Mouse (Mus musculus) neural tube, embryonic 12.5 days (tissue): Measurements from ENCODE around the gene Cpne5. TPM values are rescaled to one million over a fixed set of nuclear protein-coding genes. Genes with fewer than 3 reads are reported as not detected.

Experiments
- ATAC-seq: fragments of 200-750 bp; cut with Nextera tagmentation; 2 replicates; pipeline ENCODE4 v1.8.0; 2017; ENCODE audit warnings: low read depth, mild to moderate bottlenecking, moderate TSS enrichment, moderate library complexity; ENCODE audit not compliant: low FRiP score
- H3K27ac ChIP-seq: fragments of 300-500 bp; sonication (generic); 2 replicates; pipeline ENCODE4 v1.5.1; 2016
- H3K27me3 ChIP-seq: fragments of 300-500 bp; sonication (generic); replicated peaks from 2 replicates; pipeline ENCODE4 v1.6.1; 2016; ENCODE audit warnings: mild to moderate bottlenecking
- H3K36me3 ChIP-seq: fragments of 300-500 bp; sonication (generic); 2 replicates; pipeline ENCODE4 v1.6.1; 2016; ENCODE audit warnings: mild to moderate bottlenecking
- H3K4me1 ChIP-seq: fragments of 300-500 bp; sonication (generic); 2 replicates; pipeline ENCODE4 v1.6.1; 2016
- H3K4me2 ChIP-seq: fragments of 300-500 bp; sonication (generic); replicated peaks from 2 replicates; pipeline ENCODE4 v1.6.1; 2016; ENCODE audit warnings: mild to moderate bottlenecking
- H3K4me3 ChIP-seq: fragments of 300-500 bp; sonication (generic); 2 replicates; pipeline ENCODE4 v1.5.1; 2016
- H3K9ac ChIP-seq: fragments of 300-500 bp; sonication (generic); 2 replicates; pipeline ENCODE4 v1.6.1; 2016; ENCODE audit warnings: mild to moderate bottlenecking
- H3K9me3 ChIP-seq: fragments of 300-500 bp; sonication (generic); 2 replicates; pipeline ENCODE4 v1.6.1; 2016; ENCODE audit warnings: mild to moderate bottlenecking
- WGBS: fragments of 180-500 bp; shearing (Covaris S2); methylation state at CpG from one replicate; pipeline ENCODE4 v1.1.7; 2016; 5-methylcytosine and 5-hydroxymethylcytosine counted together
- polyA plus RNA-seq: library from polyadenylated mRNA; unstranded; fragments of >200 nt; fragmentation: Nextera tagmentation; extraction: Ambion mirVana; gene quantifications from 2 replicates; pipeline ENCODE4 v1.2.1, GENCODE M21; 2016

The Cpne5 gene
- polyA plus RNA-seq, 1 experiment from 2014 or later: 7.0 TPM

DNA sequence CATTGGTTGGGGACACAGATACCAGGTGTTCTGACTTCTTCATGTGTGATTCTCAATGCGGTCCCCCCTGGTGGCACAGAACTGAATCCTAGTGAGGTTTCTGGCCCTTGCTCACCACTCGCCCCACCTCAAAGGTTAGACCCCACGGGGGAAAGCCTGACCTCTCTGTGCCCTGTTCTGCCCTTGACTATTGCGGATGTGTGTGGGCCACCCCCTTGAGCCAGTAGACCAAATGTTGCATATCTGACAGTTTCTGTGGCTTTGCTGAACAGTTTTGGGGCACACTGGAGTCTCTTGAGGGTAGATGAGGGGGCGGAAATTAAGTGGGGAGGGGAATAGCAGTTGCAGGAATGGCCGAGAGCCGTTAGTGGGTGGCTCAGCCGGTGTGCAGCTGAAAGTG, 94.7 kb downstream of the Cpne5 start:
- Histone ChIP-seq H3K4me2 (no peak overlapping the region), H3K27ac (no peak overlapping the region), H3K4me1 (no peaks in the 10 kb centered on the region), H3K9me3 (no peaks in the 10 kb centered on the region), H3K9ac (no peak overlapping the region), H3K4me3 (no peak overlapping the region), H3K27me3 (no peaks in the 10 kb centered on the region), H3K36me3 (no peaks in the 10 kb centered on the region)
- 85% methylated on average over 8 of the region's 8 CpGs for WGBS
- no peak for ATAC-seq

DNA sequence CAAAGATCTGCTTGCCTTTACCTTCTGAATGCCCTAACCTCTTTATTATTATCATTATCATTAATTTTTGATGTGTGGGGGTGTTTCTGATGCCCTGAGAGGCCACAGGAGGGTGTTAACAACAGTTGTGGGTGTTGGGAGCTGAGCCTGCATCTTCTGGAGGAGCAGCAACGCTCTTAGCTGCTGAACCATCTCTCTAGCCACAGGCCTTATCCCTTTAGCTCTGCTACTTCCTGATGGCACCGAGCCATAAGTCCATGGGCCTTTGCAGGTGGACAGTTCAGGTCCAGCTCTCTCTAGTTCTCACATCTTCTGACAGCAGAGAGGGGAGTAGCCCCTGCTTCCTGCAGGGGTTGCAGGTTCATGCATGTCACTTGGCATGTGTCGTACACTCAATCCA, 96.4 kb downstream of the Cpne5 start:
- no peaks in the 10 kb centered on the region for H3K9me3 ChIP-seq
- no peak overlapping the region for H3K4me3 ChIP-seq
- WGBS: 89% methylated on average over 3 of the region's 3 CpGs
- H3K36me3 ChIP-seq: no peaks in the 10 kb centered on the region
- H3K27ac ChIP-seq: no peak overlapping the region
- no peak overlapping the region for H3K4me2 ChIP-seq
- H3K9ac ChIP-seq: no peak overlapping the region
- no peaks in the 10 kb centered on the region for H3K4me1 ChIP-seq
- ATAC-seq: no peak
- H3K27me3 ChIP-seq: no peaks in the 10 kb centered on the region

GRCm38 (mm10) chr17:29137906-29138305, 100.1 kb downstream of the Cpne5 start:
- no peak for ATAC-seq
- H3K4me1 ChIP-seq: no peaks in the 10 kb centered on the region
- no peaks in the 10 kb centered on the region for H3K9me3 ChIP-seq
- no peak overlapping the region for H3K27ac ChIP-seq
- WGBS: 86% methylated on average over 7 of the region's 7 CpGs
- H3K9ac ChIP-seq: no peak overlapping the region
- H3K27me3 ChIP-seq: no peaks in the 10 kb centered on the region
- H3K4me2 ChIP-seq: no peak overlapping the region
- no peaks in the 10 kb centered on the region for H3K36me3 ChIP-seq
- H3K4me3 ChIP-seq: no peak overlapping the region

DNA sequence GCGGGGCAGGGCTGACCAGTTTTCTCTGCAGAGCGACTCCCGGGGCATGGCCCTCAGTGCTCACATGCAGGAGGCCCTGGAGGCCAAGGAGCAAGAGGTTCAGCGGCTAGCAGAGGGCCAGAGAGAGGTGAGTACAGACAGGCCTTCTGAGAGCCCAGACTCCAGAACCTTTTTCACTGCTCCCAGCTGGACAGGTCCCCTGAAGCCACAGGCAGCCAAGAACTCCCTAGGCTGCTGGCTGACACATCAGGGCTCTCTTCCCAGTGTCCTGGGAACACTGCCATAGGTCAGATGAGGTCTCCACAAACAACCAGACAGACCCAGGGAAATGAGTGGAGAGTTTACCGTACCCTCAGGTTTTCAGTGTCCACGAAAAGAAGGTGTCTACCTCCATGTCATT, 101.7 kb downstream of the Cpne5 start:
- no peak overlapping the region for H3K4me2 ChIP-seq
- H3K4me3 ChIP-seq: no peak overlapping the region
- ATAC-seq: no peak
- no peaks in the 10 kb centered on the region for H3K36me3 ChIP-seq
- WGBS: 76% methylated on average over 6 of the region's 6 CpGs
- no peak overlapping the region for H3K9ac ChIP-seq
- no peak overlapping the region for H3K27ac ChIP-seq
- H3K9me3 ChIP-seq: no peaks in the 10 kb centered on the region
- H3K4me1 ChIP-seq: no peaks in the 10 kb centered on the region
- no peaks in the 10 kb centered on the region for H3K27me3 ChIP-seq

GRCm38 (mm10) chr17:29135066-29135465, 102.9 kb downstream of the Cpne5 start:
- no peak for ATAC-seq
- no peaks in the 10 kb centered on the region for H3K9me3 ChIP-seq
- H3K36me3 ChIP-seq: no peaks in the 10 kb centered on the region
- no peaks in the 10 kb centered on the region for H3K27me3 ChIP-seq
- no peak overlapping the region for H3K9ac ChIP-seq
- WGBS: 77% methylated on average over 5 of the region's 5 CpGs
- H3K27ac ChIP-seq: no peak overlapping the region
- H3K4me2 ChIP-seq: no peak overlapping the region
- H3K4me1 ChIP-seq: no peaks in the 10 kb centered on the region
- no peak overlapping the region for H3K4me3 ChIP-seq

DNA sequence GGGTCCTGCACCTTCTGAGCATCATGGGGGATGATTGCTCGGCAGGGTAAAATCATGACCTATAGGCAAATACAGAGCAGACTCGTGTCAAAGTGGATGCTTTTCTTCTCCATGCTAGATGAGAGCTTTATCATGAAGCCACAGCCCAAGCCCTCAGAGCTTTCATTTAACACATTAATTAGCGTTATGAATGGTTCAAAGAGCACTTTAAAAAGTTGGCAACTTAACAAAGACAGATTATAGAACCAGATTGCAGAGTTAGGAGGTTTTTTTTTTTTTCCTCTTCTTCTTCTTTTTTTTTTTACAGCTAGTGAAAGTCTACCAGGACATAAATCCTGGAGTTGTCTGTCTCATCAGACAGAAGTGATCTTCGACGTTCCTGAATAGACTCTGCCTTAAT, 108.6 kb downstream of the Cpne5 start:
- no peaks in the 10 kb centered on the region for H3K36me3 ChIP-seq
- no peaks in the 10 kb centered on the region for H3K9me3 ChIP-seq
- WGBS: 43% methylated on average over 5 of the region's 5 CpGs
- no peak overlapping the region for H3K9ac ChIP-seq
- no peaks in the 10 kb centered on the region for H3K27me3 ChIP-seq
- no peak overlapping the region for H3K27ac ChIP-seq
- ATAC-seq: no peak
- H3K4me2 ChIP-seq: no peak overlapping the region
- H3K4me3 ChIP-seq: no peak overlapping the region
- H3K4me1 ChIP-seq: no peaks in the 10 kb centered on the region

GRCm38 (mm10) chr17:29126561-29126960, 111.4 kb downstream of the Cpne5 start:
- WGBS: 96% methylated on average over 3 of the region's 3 CpGs
- Histone ChIP-seq H3K9me3 (no peaks in the 10 kb centered on the region), H3K9ac (no peak overlapping the region), H3K27ac (no peak overlapping the region), H3K36me3 (no peaks in the 10 kb centered on the region), H3K4me1 (no peaks in the 10 kb centered on the region), H3K27me3 (no peaks in the 10 kb centered on the region), H3K4me2 (no peak overlapping the region), H3K4me3 (no peak overlapping the region)
- no peak for ATAC-seq

DNA sequence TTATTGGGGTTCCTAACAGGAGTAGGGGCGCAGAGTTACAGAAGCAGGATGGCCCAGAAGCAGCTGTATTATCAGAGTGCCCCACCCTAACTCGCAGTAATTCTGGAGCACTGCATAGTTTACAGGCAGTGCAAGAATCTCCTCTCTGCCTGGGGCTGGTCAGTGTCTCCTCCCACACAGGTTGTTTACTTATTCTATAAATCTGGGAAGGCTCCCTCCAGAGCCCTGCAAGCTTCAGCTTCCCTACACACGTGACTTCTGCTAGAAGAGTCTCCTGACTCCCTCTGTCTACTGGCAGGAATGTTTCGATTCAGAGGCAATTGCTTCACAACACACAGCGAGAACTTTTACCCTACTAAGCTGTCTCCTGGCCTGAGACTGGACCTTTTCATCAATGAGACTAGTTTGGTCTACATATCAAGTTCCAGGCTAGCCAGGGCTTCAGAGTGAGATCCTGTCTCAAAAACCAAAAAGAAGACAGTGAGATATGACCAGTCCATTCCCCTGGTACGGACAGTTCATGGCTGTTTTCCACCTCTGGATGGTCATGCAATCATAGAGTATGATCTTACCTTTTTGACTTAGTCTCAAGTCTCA, 114.3 kb downstream of the Cpne5 start:
- Histone ChIP-seq H3K27ac (no peak overlapping the region), H3K9ac (no peak overlapping the region), H3K36me3 (no peaks in the 10 kb centered on the region), H3K4me2 (no peak overlapping the region), H3K9me3 (no peaks in the 10 kb centered on the region), H3K4me1 (no peaks in the 10 kb centered on the region), H3K4me3 (no peak overlapping the region), H3K27me3 (no peaks in the 10 kb centered on the region)
- ATAC-seq: no peak
- WGBS: 76% methylated on average over 6 of the region's 6 CpGs

DNA sequence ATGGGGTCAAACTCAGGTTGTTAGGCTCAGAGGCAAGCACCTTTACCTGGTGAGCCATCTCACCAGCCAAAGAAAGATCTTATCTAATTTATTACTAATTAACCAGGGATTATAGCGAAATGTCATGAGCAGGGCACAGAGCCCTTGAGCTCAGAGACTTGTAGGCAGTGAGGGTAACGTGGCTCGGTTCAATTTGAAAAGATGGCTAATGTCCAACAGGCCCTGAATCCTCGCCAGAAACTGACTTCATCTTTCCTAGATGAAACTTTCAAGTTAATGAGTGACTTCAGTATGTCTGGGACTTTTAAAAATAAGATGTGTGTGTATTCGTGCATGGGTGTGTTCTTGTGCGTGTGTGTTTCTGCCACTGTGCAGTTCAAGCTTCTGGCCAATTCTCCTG, 115.2 kb downstream of the Cpne5 start:
- Histone ChIP-seq H3K4me3 (no peak overlapping the region), H3K36me3 (no peaks in the 10 kb centered on the region), H3K4me1 (no peaks in the 10 kb centered on the region), H3K9me3 (no peaks in the 10 kb centered on the region), H3K27me3 (no peaks in the 10 kb centered on the region), H3K9ac (no peak overlapping the region), H3K4me2 (no peak overlapping the region), H3K27ac (no peak overlapping the region)
- ATAC-seq: no peak
- 87% methylated on average over 6 of the region's 6 CpGs for WGBS

GRCm38 (mm10) chr17:29120666-29121065, 117.3 kb downstream of the Cpne5 start:
- 62% methylated on average over 12 of the region's 12 CpGs for WGBS
- H3K27me3 ChIP-seq: no peaks in the 10 kb centered on the region
- ATAC-seq: no peak

DNA sequence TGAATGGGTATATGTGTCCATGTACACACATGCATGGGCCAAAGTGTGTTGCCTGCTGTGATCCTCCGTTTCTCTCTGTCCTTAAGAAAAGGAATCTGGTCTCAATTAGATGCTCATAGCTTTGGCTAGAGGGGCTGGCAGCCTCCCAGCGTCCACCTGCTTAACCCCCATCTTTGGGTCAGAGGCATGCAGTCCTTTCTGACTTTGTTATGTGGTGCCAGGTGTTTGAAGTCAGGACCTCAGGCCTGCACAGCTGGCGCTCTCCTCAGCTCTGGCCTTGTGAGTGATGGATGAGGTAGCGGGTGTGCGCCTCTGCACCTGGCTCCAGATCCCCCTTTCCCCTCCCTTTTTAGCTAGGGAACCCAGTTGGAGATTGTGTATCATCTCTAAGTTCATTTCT, 119.9 kb downstream of the Cpne5 start:
- H3K4me3 ChIP-seq: no peak overlapping the region
- H3K27ac ChIP-seq: no peak overlapping the region
- H3K9ac ChIP-seq: no peak overlapping the region
- WGBS: 56% methylated on average over 5 of the region's 5 CpGs
- no peaks in the 10 kb centered on the region for H3K27me3 ChIP-seq
- ATAC-seq: no peak
- no peaks in the 10 kb centered on the region for H3K4me1 ChIP-seq
- H3K4me2 ChIP-seq: no peak overlapping the region
- H3K9me3 ChIP-seq: no peaks in the 10 kb centered on the region
- H3K36me3 ChIP-seq: no peaks in the 10 kb centered on the region

More at GRCm38 (mm10) chr17:29120666-29121065, 117.3 kb downstream of the Cpne5 start:
- Histone ChIP-seq H3K4me1 (no peaks in the 10 kb centered on the region), H3K4me2 (no peak overlapping the region), H3K4me3 (no peak overlapping the region), H3K36me3 (no peaks in the 10 kb centered on the region), H3K27ac (no peak overlapping the region), H3K9me3 (no peaks in the 10 kb centered on the region), H3K9ac (no peak overlapping the region)

- Histone ChIP-seq H3K9ac (no peak overlapping the region), H3K36me3 (no peaks in the 10 kb centered on the region), H3K9me3 (no peaks in the 10 kb centered on the region), H3K4me2 (no peak overlapping the region), H3K4me3 (no peak overlapping the region), H3K27me3 (no peaks in the 10 kb centered on the region), H3K4me1 (no peaks in the 10 kb centered on the region), H3K27ac (no peak overlapping the region)
- 81% methylated on average over 8 of the region's 8 CpGs for WGBS
- ATAC-seq: no peak
These were observed 120.8 kb downstream of the Cpne5 start for GRCm38 (mm10) chr17:29117006-29117648.

- no peaks in the 10 kb centered on the region for H3K4me1 ChIP-seq
- no peak overlapping the region for H3K27ac ChIP-seq
- ATAC-seq: no peak
- H3K4me2 ChIP-seq: no peak overlapping the region
- 80% methylated on average over 12 of the region's 12 CpGs for WGBS
- no peaks in the 10 kb centered on the region for H3K27me3 ChIP-seq
- H3K36me3 ChIP-seq: no peaks in the 10 kb centered on the region
- no peaks in the 10 kb centered on the region for H3K9me3 ChIP-seq
- H3K9ac ChIP-seq: no peak overlapping the region
- H3K4me3 ChIP-seq: no peak overlapping the region
These were observed 121.9 kb downstream of the Cpne5 start for GRCm38 (mm10) chr17:29116023-29116422.
